Mouse (Mus musculus) limb, embryonic 10.5 days (tissue): ENCODE measurements around the gene Ltbp2. TPM values are rescaled to one million over a fixed set of nuclear protein-coding genes. Genes with fewer than 3 reads are reported as not detected.

ENCODE experiments used
- DNase-seq: peaks from one replicate; pipeline ENCODE4 v3.0.0-alpha.2; 2017; ENCODE audit warnings: low spot score
- H3K27ac ChIP-seq: fragments of 300-500 bp; sonication (generic); 2 replicates; pipeline ENCODE4 v1.5.1; 2016; ENCODE audit warnings: mild to moderate bottlenecking
- H3K27me3 ChIP-seq: fragments of 300-500 bp; sonication (generic); 2 replicates; pipeline ENCODE4 v1.6.1; 2016; ENCODE audit warnings: low read depth, mild to moderate bottlenecking; ENCODE audit not compliant: poor library complexity, severe bottlenecking
- H3K36me3 ChIP-seq: fragments of 300-500 bp; sonication (generic); 2 replicates; pipeline ENCODE4 v1.6.1; 2016; ENCODE audit warnings: mild to moderate bottlenecking, moderate library complexity
- H3K4me1 ChIP-seq: fragments of 300-500 bp; sonication (generic); 2 replicates; pipeline ENCODE4 v1.6.1; 2016
- H3K4me3 ChIP-seq: fragments of 300-500 bp; sonication (generic); 2 replicates; pipeline ENCODE4 v1.5.1; 2016; ENCODE audit warnings: mild to moderate bottlenecking, moderate library complexity
- H3K9me3 ChIP-seq: fragments of 300-500 bp; sonication (generic); replicated peaks from 2 replicates; pipeline ENCODE4 v1.6.1; 2016; ENCODE audit warnings: mild to moderate bottlenecking
- WGBS: fragments of 180-500 bp; shearing (Covaris S2); methylation state at CpG from one replicate; pipeline ENCODE4 v1.1.7; 2016; 5-methylcytosine and 5-hydroxymethylcytosine counted together
- polyA plus RNA-seq: library from polyadenylated mRNA; unstranded; fragments of >200 nt; fragmentation: Nextera tagmentation; extraction: Ambion mirVana; gene quantifications from 2 replicates; pipeline ENCODE4 v1.2.1, GENCODE M21; 2016

Gene Ltbp2
- polyA plus RNA-seq, 1 experiment from 2014 or later: 0.03 TPM

- H3K36me3 ChIP-seq: peaks cover 55% of the 10 kb centered on the region
- peak; percentile 88 for DNase-seq
- H3K4me1 ChIP-seq: peaks cover 17% of the 10 kb centered on the region
- H3K4me3 ChIP-seq: no peak overlapping the region
- H3K9me3 ChIP-seq: no peaks in the 10 kb centered on the region
- 72% methylated on average over 16 of the region's 16 CpGs for WGBS
- H3K27ac ChIP-seq: no peak overlapping the region
- no peaks in the 10 kb centered on the region for H3K27me3 ChIP-seq
These were observed 121.2 kb downstream of the Ltbp2 start for GRCm38 (mm10) chr12:84755008-84755695.

- H3K36me3 ChIP-seq: peaks cover 28% of the 10 kb centered on the region
- H3K4me1 ChIP-seq: peaks cover 17% of the 10 kb centered on the region
- DNase-seq: no peak
- no peaks in the 10 kb centered on the region for H3K27me3 ChIP-seq
- no peak overlapping the region for H3K4me3 ChIP-seq
- no peaks in the 10 kb centered on the region for H3K9me3 ChIP-seq
- no peak overlapping the region for H3K27ac ChIP-seq
- 43% methylated on average over 14 of the region's 14 CpGs for WGBS
These were observed 124.0 kb downstream of the Ltbp2 start for GRCm38 (mm10) chr12:84752131-84752977.

- no peaks in the 10 kb centered on the region for H3K27me3 ChIP-seq
- no peak overlapping the region for H3K27ac ChIP-seq
- 53% methylated on average over 14 of the region's 14 CpGs for WGBS
- H3K36me3 ChIP-seq: peaks cover 11% of the 10 kb centered on the region
- no peak overlapping the region for H3K4me3 ChIP-seq
- H3K9me3 ChIP-seq: no peaks in the 10 kb centered on the region
- H3K4me1 ChIP-seq: peaks cover 17% of the 10 kb centered on the region
- no peak for DNase-seq
These were observed 125.7 kb downstream of the Ltbp2 start for GRCm38 (mm10) chr12:84750661-84751060.

GRCm38 (mm10) chr12:84748134-84748533, 128.2 kb downstream of the Ltbp2 start:
- no peaks in the 10 kb centered on the region for H3K36me3 ChIP-seq
- 68% methylated on average over 3 of the region's 3 CpGs for WGBS

GRCm38 (mm10) chr12:84745700-84746099, 130.6 kb downstream of the Ltbp2 start:
- Histone ChIP-seq H3K27me3 (no peaks in the 10 kb centered on the region), H3K4me1 (0 out of 2 replicates have a peak, but pooled peaks cover under 1% of the 10 kb centered on the region), H3K36me3 (no peaks in the 10 kb centered on the region), H3K9me3 (no peaks in the 10 kb centered on the region), H3K27ac (no peak overlapping the region), H3K4me3 (no peak overlapping the region)
- no peak for DNase-seq
- WGBS: 67% methylated on average over 4 of the region's 4 CpGs

More at GRCm38 (mm10) chr12:84748134-84748533, 128.2 kb downstream of the Ltbp2 start:
- peaks cover 17% of the 10 kb centered on the region for H3K4me1 ChIP-seq
- no peaks in the 10 kb centered on the region for H3K9me3 ChIP-seq
- H3K4me3 ChIP-seq: no peak overlapping the region
- DNase-seq: no peak
- H3K27ac ChIP-seq: no peak overlapping the region
- no peaks in the 10 kb centered on the region for H3K27me3 ChIP-seq

- Histone ChIP-seq H3K4me1 (no peaks in the 10 kb centered on the region), H3K36me3 (no peaks in the 10 kb centered on the region), H3K27ac (no peak overlapping the region), H3K4me3 (no peak overlapping the region), H3K27me3 (no peaks in the 10 kb centered on the region), H3K9me3 (no peaks in the 10 kb centered on the region)
- no peak for DNase-seq
- WGBS: 83% methylated on average over 10 of the region's 10 CpGs
These were observed 132.8 kb downstream of the Ltbp2 start for GRCm38 (mm10) chr12:84743496-84743895.

GRCm38 (mm10) chr12:84733366-84733765, 143.0 kb downstream of the Ltbp2 start:
- WGBS: 71% methylated on average over 13 of the region's 13 CpGs
- no peak overlapping the region for H3K4me3 ChIP-seq
- no peaks in the 10 kb centered on the region for H3K4me1 ChIP-seq
- H3K27me3 ChIP-seq: no peaks in the 10 kb centered on the region
- no peaks in the 10 kb centered on the region for H3K36me3 ChIP-seq
- DNase-seq: no peak
- no peak overlapping the region for H3K27ac ChIP-seq
- no peaks in the 10 kb centered on the region for H3K9me3 ChIP-seq

Other genes with a start within 250 kb of the Ltbp2 start
- gene Vrtn, start 235.5 kb downstream of the Ltbp2 start, polyA plus RNA-seq: not detected in 2 replicates
- 0.10 TPM in 1 of 2 replicates, not detected in the other for gene Syndig1l, start 177.7 kb downstream of the Ltbp2 start, polyA plus RNA-seq
- 55.9 and 62.5 TPM in 2 replicates for gene Npc2, start 103.4 kb downstream of the Ltbp2 start, polyA plus RNA-seq
- gene Isca2, start 103.3 kb downstream of the Ltbp2 start, polyA plus RNA-seq: 118 and 137 TPM in 2 replicates
- gene Fcf1, start 94.4 kb upstream of the Ltbp2 start, polyA plus RNA-seq: 170 and 186 TPM in 2 replicates
- gene Arel1, start 94.4 kb upstream of the Ltbp2 start, polyA plus RNA-seq: 15.7 and 16.8 TPM in 2 replicates
- gene Ylpm1, start 119.8 kb upstream of the Ltbp2 start, polyA plus RNA-seq: 35.8 and 36.6 TPM in 2 replicates
- gene Prox2, start 234.2 kb upstream of the Ltbp2 start, polyA plus RNA-seq: 2.4 and 2.7 TPM in 2 replicates
- 116 and 123 TPM in 2 replicates for gene Dlst, start 234.3 kb upstream of the Ltbp2 start, polyA plus RNA-seq